Mouse (Mus musculus) megakaryocyte-erythroid progenitor cell, adult 5-6 weeks (primary cell): Measurements from ENCODE around the gene Dnajb2. TPM values are rescaled to one million over a fixed set of nuclear protein-coding genes. Genes with fewer than 3 reads are reported as not detected.

Experiments used
- ATAC-seq: replicated peaks from 2 replicates; pipeline ENCODE4 v1.8.0; 2016; ENCODE audit warnings: mild to moderate bottlenecking, inconsistent platforms; ENCODE audit not compliant: severe bottlenecking, poor library complexity, low FRiP score, low TSS enrichment
- total RNA-seq, 2 experiments: library from RNA; stranded (forward) in 1 of 2; stranded (reverse) in 1 of 2; fragments of 200-1000, 215-1000 nt in 1 of 2; fragments of >200 nt in 1 of 2; fragmentation: Nextera tagmentation in 1 of 2; gene quantifications; 2 replicates each; pipeline ENCODE4 v1.2.3; 2014 to 2017

Dnajb2 gene
- total RNA-seq, 2 experiments from 2014 or later, result 18.3 to 21.7 TPM

DNA sequence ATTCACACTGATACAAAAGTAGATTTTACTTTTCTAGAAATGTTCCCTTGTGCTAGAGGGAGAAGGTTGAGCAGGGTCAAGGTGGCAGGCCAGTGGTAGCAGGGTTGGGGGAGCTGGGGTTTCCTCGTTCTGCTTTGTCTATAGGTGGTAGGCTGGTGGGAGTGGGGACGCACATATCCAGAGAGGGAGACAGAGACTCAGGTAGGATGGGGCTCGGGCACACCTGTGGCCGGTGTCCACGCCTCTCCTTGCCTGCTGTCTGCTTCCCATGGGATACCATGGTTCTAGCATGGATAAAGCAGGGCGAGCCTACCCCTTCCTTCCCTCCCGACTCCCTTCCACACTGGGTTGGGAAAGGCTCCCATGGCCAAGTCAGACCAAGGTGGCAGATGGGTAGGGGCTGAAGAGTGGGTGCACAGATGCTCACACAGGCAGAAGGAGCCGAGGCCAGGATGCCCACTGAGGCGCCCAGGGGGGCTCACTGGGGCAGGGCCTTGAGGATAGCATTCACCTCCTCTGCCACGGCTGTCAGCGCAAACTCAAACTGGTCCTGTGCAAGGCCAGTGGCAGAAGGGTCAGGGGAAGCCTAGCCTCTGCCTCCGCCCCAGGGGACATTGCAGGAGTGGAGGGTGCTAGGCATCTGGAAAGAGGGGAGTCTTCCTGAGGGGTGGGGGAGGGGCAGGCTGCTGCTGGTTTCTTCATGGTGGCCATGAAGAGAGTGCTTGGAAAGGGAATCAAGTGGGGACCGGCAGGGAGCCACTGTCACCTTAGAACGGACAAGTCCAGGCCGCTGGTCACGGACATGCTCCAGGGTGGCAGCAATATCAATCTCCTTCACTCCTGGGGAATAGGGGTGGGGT lies 11.1 kb downstream of the Dnajb2 start:
- ATAC-seq, result no peak

DNA sequence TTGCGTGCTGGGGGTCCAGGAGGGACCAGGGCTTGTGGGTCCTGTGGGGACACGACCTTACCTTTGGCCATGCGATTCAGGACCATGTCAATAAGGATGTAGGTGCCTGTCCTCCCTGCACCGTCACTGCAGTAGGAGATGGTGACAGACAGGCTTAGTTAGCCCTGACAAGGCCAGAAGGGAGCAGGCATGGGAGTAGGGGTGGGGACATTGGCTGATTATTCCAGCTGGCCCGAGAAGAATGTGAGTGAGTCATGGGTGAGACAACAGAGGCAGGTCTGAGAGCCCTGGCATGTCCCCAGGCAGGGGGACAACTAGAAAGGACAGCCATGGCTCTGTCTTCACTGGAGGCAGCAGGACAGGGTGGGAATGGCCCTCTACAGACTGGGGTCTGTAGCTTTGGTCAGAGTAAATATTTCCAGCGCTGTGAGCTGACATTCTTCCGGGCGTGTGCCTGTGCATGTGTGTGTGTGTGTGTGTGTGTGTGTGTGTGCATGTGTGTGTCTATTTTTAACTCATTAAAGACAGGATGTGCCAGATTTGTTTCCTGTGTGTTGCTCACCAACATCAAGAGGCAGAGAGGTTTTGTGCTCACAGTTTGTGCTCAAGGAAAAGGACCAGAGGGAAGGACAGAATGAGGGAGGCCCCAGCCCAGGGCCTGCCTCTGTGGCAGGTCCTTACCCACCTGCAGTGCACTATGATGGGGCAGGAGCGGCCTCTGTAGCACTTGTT lies 12.0 kb downstream of the Dnajb2 start:
- no peak for ATAC-seq

DNA sequence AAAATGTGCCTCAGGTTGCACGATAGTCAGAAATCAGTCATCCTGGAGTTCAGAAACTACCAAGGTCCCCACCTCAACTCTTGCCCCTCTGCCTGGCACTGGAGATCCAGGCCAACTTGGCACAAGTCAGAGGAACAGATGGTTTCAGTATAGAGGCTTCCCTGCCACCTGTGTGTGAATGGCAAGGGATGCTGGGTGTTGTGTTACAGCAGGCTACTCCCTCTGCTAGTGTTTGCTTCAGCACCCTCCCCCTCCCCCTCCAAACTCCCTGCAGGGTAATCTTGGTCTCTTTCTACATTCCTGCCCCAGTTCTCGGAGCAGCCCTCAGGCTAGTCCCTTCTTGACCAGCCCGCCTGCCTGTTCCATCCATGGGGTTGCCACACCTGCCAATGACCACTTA lies 14.3 kb downstream of the Dnajb2 start:
- ATAC-seq, result no peak

DNA sequence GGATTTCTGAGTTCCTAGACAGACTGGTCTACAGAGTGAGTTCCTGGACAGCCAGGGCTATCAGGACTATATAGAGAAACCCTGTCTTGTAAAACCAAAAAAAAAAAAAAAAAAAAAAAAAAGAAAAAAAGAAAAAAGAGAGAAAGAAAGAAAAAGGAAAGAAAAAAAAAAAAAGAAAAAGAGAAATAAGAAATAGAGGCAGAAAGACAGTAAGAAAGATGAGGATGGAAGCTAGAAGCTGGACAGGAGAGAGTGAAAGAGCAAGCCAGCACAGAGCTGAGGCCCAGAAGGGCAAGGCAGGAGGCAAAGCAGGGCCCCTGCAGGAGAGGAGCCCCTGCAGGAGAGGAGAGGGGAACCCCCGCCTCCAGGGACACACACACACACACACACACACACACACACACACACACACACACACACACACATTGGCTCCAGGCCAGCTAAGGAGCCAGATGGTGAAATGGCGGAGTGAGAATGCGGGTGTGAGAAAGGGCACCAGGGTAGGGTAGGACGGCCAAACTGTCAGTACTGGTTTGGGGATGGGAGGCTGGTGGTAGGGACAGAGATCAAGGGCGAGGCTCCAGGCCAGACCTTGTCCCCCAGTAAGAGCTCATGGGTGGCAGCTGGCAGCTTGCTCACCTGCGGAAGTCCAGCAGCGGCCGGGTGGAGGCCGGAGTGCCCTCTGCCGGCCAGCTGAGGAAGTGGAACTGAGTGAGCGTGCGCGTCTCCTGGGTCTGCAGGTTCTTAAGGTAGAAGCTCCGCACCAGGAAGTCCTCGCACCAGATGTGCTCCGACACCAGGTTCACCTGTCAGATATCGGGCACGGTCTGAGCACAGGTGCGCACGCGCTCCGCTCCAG lies 15.1 kb downstream of the Dnajb2 start:
- ATAC-seq, result peak; percentile 65

GRCm38 (mm10) chr1:75252308-75252707 lies 16.1 kb downstream of the Dnajb2 start:
- no peak for ATAC-seq

GRCm38 (mm10) chr1:75253029-75253428 lies 16.8 kb downstream of the Dnajb2 start:
- no peak for ATAC-seq

- ATAC-seq, result peak; percentile 32; the same call in 1 of the 2 replicates
These were observed 17.8 kb downstream of the Dnajb2 start for GRCm38 (mm10) chr1:75253849-75254624.

DNA sequence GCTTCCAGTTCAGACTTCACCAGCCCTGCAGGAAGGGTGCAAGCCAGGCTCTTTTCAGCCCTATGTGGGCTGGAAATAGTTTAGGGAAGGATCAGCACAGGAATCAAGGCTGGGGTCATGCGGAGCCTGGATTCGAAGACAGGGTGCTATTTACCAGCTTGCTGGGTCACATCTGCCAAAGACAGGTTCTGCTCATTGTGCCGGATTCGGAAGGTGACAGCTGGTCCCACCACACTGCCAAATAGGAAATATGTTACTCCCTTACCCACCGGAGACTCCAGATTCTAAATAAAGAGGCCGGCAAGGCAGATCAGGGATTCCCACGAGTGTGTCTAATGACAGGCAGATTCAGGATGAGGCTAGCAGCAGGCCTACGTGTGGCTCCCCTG lies 18.4 kb downstream of the Dnajb2 start:
- no peak for ATAC-seq

DNA sequence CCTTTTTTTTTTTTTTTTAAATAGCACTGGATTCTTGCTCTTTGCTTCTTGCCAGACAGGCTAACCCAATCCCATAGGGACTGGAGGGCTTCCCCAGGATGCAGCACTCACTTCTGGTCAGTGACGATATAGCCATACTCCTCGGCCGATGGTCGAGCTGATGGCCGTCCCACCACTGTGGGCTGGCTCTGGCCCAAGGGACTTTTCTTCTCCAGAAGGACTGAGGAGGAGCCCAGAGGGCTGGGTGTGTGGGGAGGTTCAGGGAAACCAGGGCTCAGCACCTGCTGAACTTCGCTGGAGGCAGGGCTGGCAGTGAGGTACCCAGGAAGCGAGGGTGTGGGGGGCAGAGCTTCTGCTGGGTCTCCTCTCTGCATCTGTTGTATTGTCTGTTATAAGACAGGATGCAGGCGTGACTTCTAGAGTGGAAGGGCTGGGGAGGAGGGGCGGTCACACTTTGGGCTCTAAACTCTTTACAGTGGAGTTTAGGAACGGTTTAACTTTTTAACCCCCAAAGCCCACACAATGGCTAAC lies 19.4 kb downstream of the Dnajb2 start:
- no peak for ATAC-seq

DNA sequence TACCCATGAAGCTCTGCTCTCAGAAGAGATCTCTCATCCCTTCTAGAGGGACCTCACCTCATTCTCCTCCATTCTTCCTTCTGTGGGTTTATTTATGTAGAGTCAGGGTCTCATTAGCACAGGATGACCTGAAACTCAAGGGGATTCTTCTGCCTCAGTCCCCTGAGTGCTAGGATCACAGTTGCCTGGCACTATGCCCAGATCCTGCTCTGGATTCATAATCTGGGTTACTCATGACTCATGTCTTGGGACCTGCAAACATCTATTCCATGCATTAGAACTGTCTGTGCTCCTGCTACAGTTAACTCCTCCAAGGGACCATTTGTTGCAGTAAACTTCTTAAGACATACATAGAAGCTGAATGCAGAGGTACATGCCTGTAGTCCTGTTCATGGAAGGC lies 25.1 kb downstream of the Dnajb2 start:
- ATAC-seq, result no peak

DNA sequence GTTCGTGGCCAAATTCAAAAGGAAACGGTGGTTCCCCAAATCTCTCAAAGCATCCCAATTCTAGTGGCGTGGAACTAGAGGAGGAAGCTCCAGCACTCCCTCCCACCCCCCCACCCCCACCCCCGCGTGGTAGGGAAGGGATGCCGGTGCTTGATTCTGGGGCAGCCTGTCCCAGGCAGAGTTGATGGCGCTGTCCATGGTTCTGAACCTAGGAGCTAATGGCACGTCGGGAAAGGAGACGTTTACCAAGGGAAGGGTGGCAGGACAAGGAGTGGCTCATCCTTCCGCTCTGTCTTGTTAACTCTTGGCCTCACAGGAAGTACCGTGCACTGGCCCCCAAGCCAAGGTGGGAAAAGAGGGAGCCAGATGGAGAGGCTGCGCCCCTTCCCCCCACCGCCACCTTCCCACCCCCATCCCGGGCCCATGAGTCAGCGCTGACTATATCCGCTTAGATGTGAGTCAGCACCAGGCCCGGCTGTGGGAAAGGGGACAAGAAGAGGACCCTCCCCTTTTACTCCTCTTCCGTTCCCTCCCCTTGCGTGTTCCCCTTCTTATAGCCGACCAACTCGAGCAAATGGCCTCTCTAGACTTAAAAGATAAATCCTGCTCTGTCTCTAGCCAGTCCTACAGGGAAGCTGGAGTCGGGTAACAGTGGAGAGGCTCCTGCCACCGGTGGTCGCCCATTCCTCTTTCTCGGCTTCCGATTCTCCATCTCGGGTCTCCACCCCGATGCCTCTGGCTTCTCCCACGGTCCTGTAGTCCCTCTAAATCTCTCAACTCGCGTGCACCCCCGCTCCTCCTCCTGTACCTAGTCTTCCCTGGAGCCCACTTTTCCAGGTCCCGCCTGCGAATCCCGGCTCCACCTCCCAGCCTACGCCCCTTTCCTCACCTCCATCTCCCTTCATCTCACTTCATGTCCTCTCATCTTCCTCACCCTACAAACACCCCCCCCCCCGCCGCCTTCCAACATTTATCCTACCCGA lies 27.1 kb downstream of the Dnajb2 start:
- ATAC-seq, result peak; percentile 81

DNA sequence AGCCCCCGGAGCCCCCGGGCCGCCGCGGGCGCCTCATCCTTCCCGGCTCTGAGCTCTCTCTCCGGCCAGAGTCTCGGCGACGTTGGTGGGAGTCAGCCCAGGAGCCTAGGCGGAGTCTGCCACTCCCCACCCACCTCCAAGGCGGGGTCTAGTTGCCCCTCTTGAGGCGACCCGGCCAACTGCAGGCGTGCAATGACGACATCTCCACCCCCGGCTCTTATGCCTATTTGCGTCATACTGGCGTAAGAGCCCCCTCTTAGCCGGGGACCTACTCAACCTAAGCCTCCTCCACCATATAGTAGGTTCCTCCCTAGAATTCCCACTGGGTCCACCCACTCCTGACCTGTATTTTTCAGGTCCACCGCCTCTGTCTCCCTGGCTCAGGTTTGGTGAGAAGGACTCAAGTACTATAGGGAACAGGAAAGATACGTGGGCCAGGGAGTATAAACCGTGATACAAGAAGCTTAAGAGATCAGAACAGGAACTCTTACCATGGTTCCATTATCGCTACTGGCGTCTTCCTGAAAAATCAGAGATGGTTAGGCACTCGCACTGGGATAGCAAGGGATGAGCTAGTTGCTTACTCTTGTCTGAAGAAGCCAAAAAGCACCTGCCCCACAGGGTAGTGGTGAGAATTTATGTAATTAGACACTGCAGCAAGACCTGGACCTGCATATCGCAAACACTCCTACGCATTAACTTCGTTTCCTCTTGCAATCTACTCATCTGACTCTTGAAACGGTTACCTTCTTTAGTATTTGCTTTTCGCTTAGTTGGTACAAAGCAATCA lies 28.1 kb downstream of the Dnajb2 start, which contains the start of gene Ptprn:
TSS of gene Ptprn (minus strand) at position 412 of the 790 bp plus-strand sequence.
- no peak for ATAC-seq

DNA sequence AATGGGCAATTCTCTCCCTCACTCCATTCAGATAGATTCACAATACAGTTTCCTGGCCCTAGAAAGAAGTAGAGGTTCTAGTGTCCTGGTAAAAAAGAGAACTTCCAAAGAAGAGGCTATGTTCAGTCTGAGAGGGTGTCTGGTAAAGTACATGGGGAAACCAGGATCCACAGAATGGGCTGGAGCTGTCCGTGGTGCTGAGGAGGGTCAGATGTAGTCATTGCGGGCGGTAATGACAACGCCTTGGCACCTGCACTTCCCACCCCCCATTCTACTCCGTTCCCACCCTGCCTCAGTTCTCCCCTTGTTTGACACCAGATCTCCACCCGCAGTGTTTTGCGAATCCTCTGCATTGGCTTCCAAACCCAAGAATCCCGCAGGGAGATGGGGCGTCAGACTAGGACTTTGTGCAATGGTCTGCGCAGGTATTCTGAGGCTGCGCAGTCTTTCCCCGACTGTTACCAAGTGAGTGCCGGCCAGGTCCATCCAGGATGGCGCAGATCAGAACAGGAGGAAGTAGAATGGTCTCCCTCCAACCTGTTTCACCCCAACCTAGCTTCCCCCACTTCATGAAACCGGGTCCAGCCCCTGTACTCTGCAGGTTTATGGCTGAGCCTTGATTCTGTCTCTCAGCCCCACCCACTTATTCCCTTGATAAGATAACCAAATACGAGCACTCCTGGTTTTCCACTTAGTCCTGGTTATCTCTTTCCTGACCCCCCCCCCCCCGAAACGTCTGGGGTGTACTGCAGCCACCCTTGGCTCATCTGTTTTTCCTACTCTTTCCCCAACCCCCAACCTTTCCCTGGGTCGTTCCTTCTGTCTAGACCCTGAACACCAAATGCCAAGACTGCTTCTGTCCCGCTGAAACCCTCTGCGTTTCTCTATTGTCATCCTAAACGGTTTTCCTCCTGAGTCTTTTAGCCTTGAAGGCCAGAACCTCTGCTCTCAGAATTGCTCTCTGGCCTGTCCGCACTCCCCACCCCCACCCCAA lies 41.3 kb downstream of the Dnajb2 start:
- peak; percentile 55; the same call in 1 of the 2 replicates for ATAC-seq

- ATAC-seq, result no peak
These were observed 42.0 kb downstream of the Dnajb2 start, which contains the start of gene Resp18 for GRCm38 (mm10) chr1:75278228-75278627. TSS of gene Resp18 (minus strand) at chr1:75278415.

- no peak for ATAC-seq
These were observed 46.8 kb downstream of the Dnajb2 start for GRCm38 (mm10) chr1:75283017-75283416.

DNA sequence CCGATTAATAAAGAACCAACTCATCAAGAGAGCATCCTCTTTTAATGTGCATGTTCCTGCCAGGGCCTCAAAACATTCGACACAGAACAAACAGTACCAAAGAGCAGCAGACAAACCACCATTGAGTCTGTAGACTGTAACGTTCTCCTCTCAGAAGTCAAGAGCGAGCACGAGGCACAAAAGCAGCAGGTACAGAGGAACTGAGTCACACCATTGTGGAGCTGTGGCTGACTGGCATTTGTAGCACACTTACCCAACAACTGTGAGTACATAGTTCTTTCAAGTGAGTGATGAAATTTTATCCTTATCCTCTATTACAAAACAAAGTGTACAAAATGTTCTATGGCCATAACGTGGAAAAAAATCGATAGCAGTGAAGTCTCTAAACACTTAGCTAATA lies 48.7 kb downstream of the Dnajb2 start:
- no peak for ATAC-seq
